Mouse (Mus musculus) liver, postnatal 0 days (tissue): ENCODE measurements around the gene Arl6ip5.

ENCODE experiments used
- CTCF ChIP-seq: sonication (generic); IDR thresholded peaks from 2 replicates; pipeline ENCODE4 v1.5.1; 2016; ENCODE audit warnings: antibody characterized with exemption, low read depth
- EP300 ChIP-seq: IDR thresholded peaks from 2 replicates; pipeline ENCODE4 v1.6.1; 2016; ENCODE audit warnings: antibody characterized with exemption, low read depth, mild to moderate bottlenecking

- TF ChIP-seq CTCF (no peak), EP300 (no peak)
These were observed 29.6 kb downstream of the Arl6ip5 start for GRCm38 (mm10) chr6:97240092-97240491.
